Mouse (Mus musculus): Measurements from ENCODE around the gene Syk. TPM values are rescaled to one million over a fixed set of nuclear protein-coding genes. Genes with fewer than 3 reads are reported as not detected.

Gene Syk
- polyA plus RNA-seq, 1 experiment from 2014 or later, result 4.3 TPM

GRCm38 (mm10) chr13:52552822-52553477 is 30.0 kb upstream of the Syk start:
- H3K36me3 ChIP-seq (ENCODE audit: insufficient read depth, low read length), result no peaks in the 10 kb centered on the region
- DNase-seq (ENCODE audit: low spot score) (no peak), ATAC-seq (no peak)
- H3K4me1 ChIP-seq (ENCODE audit: insufficient read depth, low read depth, low read length), result no peaks in the 10 kb centered on the region
- no peaks in the 10 kb centered on the region for H3K27me3 ChIP-seq (replicated peaks; ENCODE audit: insufficient read depth, low read length)
- 71% methylated on average over 9 of the region's 9 CpGs for WGBS
- no peak overlapping the region for H3K9ac ChIP-seq (replicated peaks; ENCODE audit: low read depth)
- no peak overlapping the region for H3K27ac ChIP-seq (ENCODE audit: low read length)
- no peaks in the 10 kb centered on the region for H3K9me3 ChIP-seq (ENCODE audit: low read length)
- no peak overlapping the region for H3K4me3 ChIP-seq (ENCODE audit: low read depth, low read length)
- no peak overlapping the region for H3K4me2 ChIP-seq (replicated peaks; ENCODE audit: low read depth, low read length)
- TF ChIP-seq CTCF (IDR thresholded peaks at IDR 0.05), result no peak
- TF ChIP-seq EP300 (IDR thresholded peaks at IDR 0.05), result no peak

DNA sequence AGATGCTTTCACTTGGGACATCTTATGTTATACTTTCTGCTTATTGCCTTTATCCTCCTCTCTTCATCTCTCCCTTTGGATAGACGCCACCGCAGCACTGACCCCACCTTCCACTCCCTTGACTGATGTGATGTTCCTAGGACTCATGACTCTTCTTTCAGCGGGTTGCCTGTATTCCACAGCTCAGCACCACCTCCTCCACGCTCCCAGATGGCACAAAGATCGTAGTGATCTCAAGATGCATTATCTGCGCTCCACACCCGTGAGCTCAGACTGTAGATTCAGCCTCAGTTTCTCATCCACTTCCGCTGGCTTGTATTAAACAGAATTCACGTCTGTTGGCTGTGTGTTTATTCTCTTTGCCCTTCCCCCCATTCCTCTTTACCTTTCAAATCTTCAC is 28.3 kb upstream of the Syk start:
- no peak for TF ChIP-seq EP300 (IDR thresholded peaks at IDR 0.05)
- TF ChIP-seq CTCF (IDR thresholded peaks at IDR 0.05), result no peak
- H3K4me1 ChIP-seq (ENCODE audit: insufficient read depth, low read depth, low read length), result no peaks in the 10 kb centered on the region

DNA sequence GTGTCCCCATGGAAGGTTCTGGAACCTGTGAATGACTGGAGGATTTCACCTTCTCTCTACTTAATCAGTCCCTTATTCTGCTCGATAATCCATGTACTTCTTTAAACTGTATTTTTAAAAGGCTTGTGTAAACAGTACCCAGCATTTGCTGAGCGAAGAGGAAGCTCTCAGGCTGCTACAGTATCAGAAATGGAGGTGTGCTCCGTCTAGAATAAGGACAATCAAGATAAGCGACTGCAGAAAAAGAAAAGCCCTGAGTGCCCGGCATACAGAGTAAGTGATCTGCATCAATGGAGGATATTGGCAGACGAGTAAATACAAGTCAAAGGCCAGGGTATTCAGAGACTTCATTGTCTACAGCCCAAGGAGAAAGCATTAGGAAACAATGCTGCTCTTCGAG is 25.6 kb upstream of the Syk start:
- Histone ChIP-seq H3K9me3 (ENCODE audit: low read length) (no peaks in the 10 kb centered on the region), H3K27ac (ENCODE audit: low read length) (no peak overlapping the region), H3K27me3 (replicated peaks; ENCODE audit: insufficient read depth, low read length) (no peaks in the 10 kb centered on the region), H3K4me3 (ENCODE audit: low read depth, low read length) (no peak overlapping the region), H3K4me1 (ENCODE audit: insufficient read depth, low read depth, low read length) (no peaks in the 10 kb centered on the region), H3K9ac (replicated peaks; ENCODE audit: low read depth) (no peak overlapping the region), H3K36me3 (ENCODE audit: insufficient read depth, low read length) (no peaks in the 10 kb centered on the region), H3K4me2 (replicated peaks; ENCODE audit: low read depth, low read length) (no peak overlapping the region)
- ATAC-seq, result no peak
- TF ChIP-seq EP300 (IDR thresholded peaks at IDR 0.05) (no peak), CTCF (IDR thresholded peaks at IDR 0.05) (no peak)
- WGBS, result 43% methylated on average over 7 of the region's 7 CpGs
- DNase-seq (ENCODE audit: low spot score), result no peak

More for the DNA sequence above, 28.3 kb upstream of the Syk start:
- ATAC-seq (no peak), DNase-seq (ENCODE audit: low spot score) (no peak)
- H3K9ac ChIP-seq (replicated peaks; ENCODE audit: low read depth), result no peak overlapping the region
- no peak overlapping the region for H3K4me3 ChIP-seq (ENCODE audit: low read depth, low read length)
- H3K36me3 ChIP-seq (ENCODE audit: insufficient read depth, low read length), result no peaks in the 10 kb centered on the region
- WGBS, result 76% methylated on average over 9 of the region's 9 CpGs
- no peaks in the 10 kb centered on the region for H3K9me3 ChIP-seq (ENCODE audit: low read length)
- H3K4me2 ChIP-seq (replicated peaks; ENCODE audit: low read depth, low read length), result no peak overlapping the region
- H3K27me3 ChIP-seq (replicated peaks; ENCODE audit: insufficient read depth, low read length), result no peaks in the 10 kb centered on the region
- H3K27ac ChIP-seq (ENCODE audit: low read length), result no peak overlapping the region

DNA sequence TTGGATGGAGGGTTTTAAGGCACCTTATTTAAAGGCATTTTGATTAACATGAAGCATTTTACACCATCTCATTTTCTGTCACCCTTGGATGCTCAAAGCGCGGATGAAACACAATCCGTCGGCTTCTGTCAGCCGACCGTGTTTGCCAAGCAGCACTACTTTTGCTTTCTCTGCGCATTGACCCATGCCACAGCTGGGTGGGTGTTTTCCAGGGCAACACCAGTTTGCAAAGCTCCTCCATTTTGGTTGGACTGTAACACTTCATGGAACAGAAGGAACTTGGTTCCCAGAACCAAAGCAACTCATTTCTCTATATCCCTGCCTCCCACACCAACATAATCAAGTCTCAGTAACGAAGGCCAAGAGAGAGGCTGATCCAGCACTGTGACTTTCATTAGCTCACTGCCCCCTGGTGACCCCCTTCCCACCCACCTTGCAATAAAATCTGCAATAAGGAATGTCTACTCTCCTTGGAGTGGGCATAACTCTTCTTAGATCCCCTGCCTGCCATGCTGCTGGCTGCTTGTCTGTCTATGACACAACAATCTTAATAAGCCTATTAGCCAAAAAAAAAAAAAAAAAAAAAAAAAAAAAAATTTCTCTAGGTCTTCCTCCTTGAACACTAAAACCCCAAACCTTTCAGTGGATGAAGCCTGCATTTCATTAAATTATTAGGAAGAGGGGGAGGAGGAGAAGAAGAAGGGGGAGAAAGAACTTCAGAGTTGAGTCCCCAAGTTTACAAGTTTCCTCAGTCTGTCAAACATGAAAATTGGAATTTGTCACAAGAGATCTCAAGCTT is 21.4 kb upstream of the Syk start:
- no peak overlapping the region for H3K27ac ChIP-seq (ENCODE audit: low read length)
- no peaks in the 10 kb centered on the region for H3K36me3 ChIP-seq (ENCODE audit: insufficient read depth, low read length)
- no peak overlapping the region for H3K9ac ChIP-seq (replicated peaks; ENCODE audit: low read depth)
- DNase-seq (ENCODE audit: low spot score) (no peak), ATAC-seq (no peak)
- H3K27me3 ChIP-seq (replicated peaks; ENCODE audit: insufficient read depth, low read length), result no peaks in the 10 kb centered on the region
- no peak overlapping the region for H3K4me2 ChIP-seq (replicated peaks; ENCODE audit: low read depth, low read length)
- no peaks in the 10 kb centered on the region for H3K9me3 ChIP-seq (ENCODE audit: low read length)
- no peak overlapping the region for H3K4me3 ChIP-seq (ENCODE audit: low read depth, low read length)
- TF ChIP-seq CTCF (IDR thresholded peaks at IDR 0.05) (no peak), EP300 (IDR thresholded peaks at IDR 0.05) (no peak)
- 91% methylated on average over 8 of the region's 8 CpGs for WGBS
- no peaks in the 10 kb centered on the region for H3K4me1 ChIP-seq (ENCODE audit: insufficient read depth, low read depth, low read length)

GRCm38 (mm10) chr13:52562166-52562571 is 20.8 kb upstream of the Syk start:
- no peak for TF ChIP-seq EP300 (IDR thresholded peaks at IDR 0.05)
- TF ChIP-seq CTCF (IDR thresholded peaks at IDR 0.05), result no peak
- DNase-seq (ENCODE audit: low spot score) (no peak), ATAC-seq (no peak)
- H3K4me2 ChIP-seq (replicated peaks; ENCODE audit: low read depth, low read length), result no peak overlapping the region
- H3K4me1 ChIP-seq (ENCODE audit: insufficient read depth, low read depth, low read length), result no peaks in the 10 kb centered on the region
- H3K27ac ChIP-seq (ENCODE audit: low read length), result no peak overlapping the region
- no peaks in the 10 kb centered on the region for H3K27me3 ChIP-seq (replicated peaks; ENCODE audit: insufficient read depth, low read length)
- H3K36me3 ChIP-seq (ENCODE audit: insufficient read depth, low read length), result no peaks in the 10 kb centered on the region
- 43% methylated on average over 4 of the region's 4 CpGs for WGBS
- no peaks in the 10 kb centered on the region for H3K9me3 ChIP-seq (ENCODE audit: low read length)
- no peak overlapping the region for H3K9ac ChIP-seq (replicated peaks; ENCODE audit: low read depth)
- no peak overlapping the region for H3K4me3 ChIP-seq (ENCODE audit: low read depth, low read length)

DNA sequence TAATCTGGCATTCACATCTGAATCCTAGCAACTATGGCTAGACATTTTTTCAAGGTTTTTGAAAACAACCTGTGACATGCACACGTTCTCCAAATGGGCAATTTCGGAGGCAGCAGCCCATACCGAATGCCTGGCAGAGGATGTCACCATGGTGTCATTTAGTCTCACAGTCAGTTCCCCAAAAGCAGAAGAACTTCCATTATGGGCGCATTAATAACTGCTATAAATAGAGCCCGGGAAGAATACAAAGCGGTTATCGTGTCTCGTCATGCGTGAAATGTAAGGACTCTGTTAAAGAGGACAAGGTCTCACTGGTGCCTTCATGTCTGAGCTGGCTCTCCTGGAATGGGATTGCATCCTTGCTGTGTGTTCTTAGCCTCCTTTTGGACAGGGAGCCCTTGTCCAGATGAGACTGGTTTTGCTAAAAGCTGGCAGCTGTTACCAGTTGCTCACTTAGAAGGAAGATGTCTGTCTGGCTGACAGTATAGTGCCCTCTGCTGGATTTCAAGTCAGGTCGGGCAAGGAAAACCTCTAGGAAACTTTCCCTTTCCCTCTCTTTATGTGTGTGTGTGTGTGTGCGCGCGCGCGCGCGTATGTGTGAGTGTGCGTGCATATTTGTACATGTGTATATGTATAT is 17.8 kb upstream of the Syk start:
- Histone ChIP-seq H3K36me3 (ENCODE audit: insufficient read depth, low read length) (no peaks in the 10 kb centered on the region), H3K4me1 (ENCODE audit: insufficient read depth, low read depth, low read length) (no peaks in the 10 kb centered on the region), H3K27me3 (replicated peaks; ENCODE audit: insufficient read depth, low read length) (no peaks in the 10 kb centered on the region), H3K9ac (replicated peaks; ENCODE audit: low read depth) (no peak overlapping the region), H3K9me3 (ENCODE audit: low read length) (no peaks in the 10 kb centered on the region), H3K4me3 (ENCODE audit: low read depth, low read length) (no peak overlapping the region), H3K27ac (ENCODE audit: low read length) (no peak overlapping the region), H3K4me2 (replicated peaks; ENCODE audit: low read depth, low read length) (no peak overlapping the region)
- 86% methylated on average over 18 of the region's 18 CpGs for WGBS
- ATAC-seq (no peak), DNase-seq (ENCODE audit: low spot score) (peak; percentile 32)
- TF ChIP-seq CTCF (IDR thresholded peaks at IDR 0.05) (peak; percentile 65), EP300 (IDR thresholded peaks at IDR 0.05) (no peak)
